Mouse (Mus musculus) midbrain, embryonic 13.5 days (tissue): ENCODE measurements at regions not wholly inside any gene's neighbourhood (a gene's known extent, or its start where the extent isn't known, plus 50 kb on each side); places are given as distances from the start of the nearest gene placed in this dataset.
A peak's percentile ranks its signal among the peaks of the same experiment; 100 is the strongest.
"Not testable (repeated sequence)": the region's sequence is repeated elsewhere in the genome, so short reads cannot be mapped to it uniquely, and the experiment has no call there.

ENCODE experiments used
- ATAC-seq: fragments of 200-750 bp; cut with Nextera tagmentation; 2 replicates; pipeline ENCODE4 v1.8.0; 2017; ENCODE audit warnings: mild to moderate bottlenecking, moderate TSS enrichment, moderate library complexity
- H3K27ac ChIP-seq: fragments of 300-500 bp; sonication (generic); 2 replicates; pipeline ENCODE4 v1.5.1; 2015; ENCODE audit warnings: inconsistent platforms, mild to moderate bottlenecking, moderate library complexity
- H3K27me3 ChIP-seq: fragments of 300-500 bp; sonication (generic); 2 replicates; pipeline ENCODE4 v1.6.1; 2015; ENCODE audit warnings: mild to moderate bottlenecking, inconsistent platforms
- H3K36me3 ChIP-seq: fragments of 300-500 bp; sonication (generic); 2 replicates; pipeline ENCODE4 v1.6.1; 2015; ENCODE audit warnings: mild to moderate bottlenecking, inconsistent platforms
- H3K4me1 ChIP-seq: fragments of 300-500 bp; sonication (generic); replicated peaks from 2 replicates; pipeline ENCODE4 v1.6.1; 2015; ENCODE audit warnings: inconsistent platforms
- H3K4me2 ChIP-seq: fragments of 300-500 bp; sonication (generic); replicated peaks from 2 replicates; pipeline ENCODE4 v1.6.1; 2015; ENCODE audit warnings: moderate library complexity, mild to moderate bottlenecking, inconsistent platforms
- H3K4me3 ChIP-seq: fragments of 300-500 bp; sonication (generic); replicated peaks from 2 replicates; pipeline ENCODE4 v1.5.1; 2015; ENCODE audit warnings: mild to moderate bottlenecking, inconsistent platforms
- H3K9ac ChIP-seq: fragments of 300-500 bp; sonication (generic); replicated peaks from 2 replicates; pipeline ENCODE4 v1.6.1; 2015; ENCODE audit warnings: mild to moderate bottlenecking, inconsistent platforms
- H3K9me3 ChIP-seq: fragments of 300-500 bp; sonication (generic); 2 replicates; pipeline ENCODE4 v1.6.1; 2016; ENCODE audit warnings: mild to moderate bottlenecking, inconsistent platforms
- WGBS: fragments of 180-500 bp; shearing (Covaris S2); methylation state at CpG from one replicate; pipeline ENCODE4 v1.1.7; 2015; 5-methylcytosine and 5-hydroxymethylcytosine counted together

GRCm38 (mm10) chr14:87215099-87215498 is 74.1 kb upstream of the Diaph3 start:
- WGBS = 32% methylated on average over 2 of the region's 2 CpGs
- Histone ChIP-seq H3K4me3 (no peak overlapping the region), H3K9me3 (0 out of 2 replicates have a peak, but pooled peaks cover 3% of the 10 kb centered on the region), H3K4me2 (no peak overlapping the region), H3K27me3 (no peaks in the 10 kb centered on the region), H3K27ac (no peak overlapping the region), H3K4me1 (no peaks in the 10 kb centered on the region), H3K36me3 (no peaks in the 10 kb centered on the region), H3K9ac (no peak overlapping the region)
- peak; percentile 84 for ATAC-seq

- no peaks in the 10 kb centered on the region for H3K36me3 ChIP-seq
- no peak for ATAC-seq
- H3K27me3 ChIP-seq = no peaks in the 10 kb centered on the region
- H3K4me1 ChIP-seq = no peaks in the 10 kb centered on the region
- H3K4me3 ChIP-seq = no peak overlapping the region
- peaks cover 6% of the 10 kb centered on the region; the same call in 1 of the 2 replicates for H3K9me3 ChIP-seq
- H3K4me2 ChIP-seq = no peak overlapping the region
- 82% methylated on average over 7 of the region's 7 CpGs for whole genome bisulfite sequencing
- no peak overlapping the region for H3K27ac ChIP-seq
- H3K9ac ChIP-seq = no peak overlapping the region
These were observed 76.0 kb upstream of the Diaph3 start for GRCm38 (mm10) chr14:87217042-87217441.

GRCm38 (mm10) chr14:87219975-87220374 is 78.9 kb upstream of the Diaph3 start:
- ATAC-seq = no peak
- Histone ChIP-seq H3K4me2 (no peak overlapping the region), H3K36me3 (no peaks in the 10 kb centered on the region), H3K4me3 (no peak overlapping the region), H3K9ac (no peak overlapping the region), H3K27ac (no peak overlapping the region), H3K4me1 (no peaks in the 10 kb centered on the region), H3K27me3 (no peaks in the 10 kb centered on the region), H3K9me3 (peaks cover 6% of the 10 kb centered on the region; the same call in 1 of the 2 replicates)
- 88% methylated on average over 3 of the region's 3 CpGs for WGBS

GRCm38 (mm10) chr14:87224870-87225269 is 83.8 kb upstream of the Diaph3 start:
- H3K9me3 ChIP-seq = peaks cover 3% of the 10 kb centered on the region; the same call in 1 of the 2 replicates
- no peak overlapping the region for H3K4me2 ChIP-seq
- no peak overlapping the region for H3K9ac ChIP-seq
- no peaks in the 10 kb centered on the region for H3K27me3 ChIP-seq
- no peaks in the 10 kb centered on the region for H3K4me1 ChIP-seq
- H3K36me3 ChIP-seq = no peaks in the 10 kb centered on the region
- WGBS = 89% methylated on average over 5 of the region's 5 CpGs
- H3K4me3 ChIP-seq = no peak overlapping the region
- no peak for ATAC-seq
- no peak overlapping the region for H3K27ac ChIP-seq

- no peak overlapping the region for H3K9ac ChIP-seq
- no peak overlapping the region for H3K27ac ChIP-seq
- H3K27me3 ChIP-seq = no peaks in the 10 kb centered on the region
- 83% methylated on average over 2 of the region's 2 CpGs for WGBS
- no peaks in the 10 kb centered on the region for H3K4me1 ChIP-seq
- H3K4me2 ChIP-seq = no peak overlapping the region
- no peaks in the 10 kb centered on the region for H3K9me3 ChIP-seq
- H3K4me3 ChIP-seq = no peak overlapping the region
- no peaks in the 10 kb centered on the region for H3K36me3 ChIP-seq
- ATAC-seq = no peak
These were observed 108.2 kb upstream of the Diaph3 start for GRCm38 (mm10) chr14:87249258-87249657.

GRCm38 (mm10) chr14:87255484-87256208 is 114.6 kb upstream of the Diaph3 start:
- peak; percentile 53; the same call in 1 of the 2 replicates for ATAC-seq

GRCm38 (mm10) chr14:87261726-87262125 is 120.7 kb upstream of the Diaph3 start:
- Histone ChIP-seq H3K4me3 (no peak overlapping the region), H3K27ac (no peak overlapping the region), H3K9ac (no peak overlapping the region), H3K36me3 (no peaks in the 10 kb centered on the region), H3K4me2 (no peak overlapping the region), H3K9me3 (no peaks in the 10 kb centered on the region), H3K4me1 (no peaks in the 10 kb centered on the region), H3K27me3 (no peaks in the 10 kb centered on the region)
- WGBS = 79% methylated on average over 5 of the region's 5 CpGs
- no peak for ATAC-seq

More at GRCm38 (mm10) chr14:87255484-87256208, 114.6 kb upstream of the Diaph3 start:
- no peak overlapping the region for H3K4me3 ChIP-seq
- 64% methylated on average over 5 of the region's 5 CpGs for WGBS
- H3K9ac ChIP-seq = no peak overlapping the region
- H3K27me3 ChIP-seq = no peaks in the 10 kb centered on the region
- no peak overlapping the region for H3K4me2 ChIP-seq
- H3K4me1 ChIP-seq = no peaks in the 10 kb centered on the region
- H3K27ac ChIP-seq = no peak overlapping the region
- no peaks in the 10 kb centered on the region for H3K9me3 ChIP-seq
- no peaks in the 10 kb centered on the region for H3K36me3 ChIP-seq

- H3K9ac ChIP-seq = no peak overlapping the region
- no peaks in the 10 kb centered on the region for H3K9me3 ChIP-seq
- no peak overlapping the region for H3K27ac ChIP-seq
- no peaks in the 10 kb centered on the region for H3K36me3 ChIP-seq
- WGBS = 87% methylated on average over 4 of the region's 4 CpGs
- no peaks in the 10 kb centered on the region for H3K4me1 ChIP-seq
- H3K4me3 ChIP-seq = no peak overlapping the region
- no peak overlapping the region for H3K4me2 ChIP-seq
- ATAC-seq = 0 out of 2 replicates have a peak, but pooled peaks have one; percentile 24
- H3K27me3 ChIP-seq = no peaks in the 10 kb centered on the region
These were observed 123.8 kb upstream of the Diaph3 start for GRCm38 (mm10) chr14:87264826-87265225.

GRCm38 (mm10) chr14:87266309-87266708 is 125.3 kb upstream of the Diaph3 start:
- Histone ChIP-seq H3K36me3 (no peaks in the 10 kb centered on the region), H3K27ac (no peak overlapping the region)

GRCm38 (mm10) chr14:87289266-87289665 is 127.2 kb upstream of the Tdrd3 start:
- ATAC-seq, H3K27ac ChIP-seq, H3K4me3 ChIP-seq, H3K9me3 ChIP-seq, H3K9ac ChIP-seq, H3K36me3 ChIP-seq, H3K27me3 ChIP-seq, H3K4me1 ChIP-seq, H3K4me2 ChIP-seq: not testable (repeated sequence)
- 95% methylated on average over 8 of the region's 8 CpGs for WGBS

More at GRCm38 (mm10) chr14:87266309-87266708, 125.3 kb upstream of the Diaph3 start:
- ATAC-seq = 0 out of 2 replicates have a peak, but pooled peaks have one; percentile 30
- Histone ChIP-seq H3K9me3 (no peaks in the 10 kb centered on the region), H3K4me1 (no peaks in the 10 kb centered on the region), H3K4me3 (no peak overlapping the region), H3K4me2 (no peak overlapping the region), H3K27me3 (no peaks in the 10 kb centered on the region), H3K9ac (no peak overlapping the region)
- 48% methylated on average over 6 of the region's 6 CpGs for WGBS

- 94% methylated on average over 4 of the region's 4 CpGs for WGBS
- no peaks in the 10 kb centered on the region for H3K36me3 ChIP-seq
- no peak for ATAC-seq
- no peak overlapping the region for H3K27ac ChIP-seq
- H3K4me3 ChIP-seq = no peak overlapping the region
- no peak overlapping the region for H3K4me2 ChIP-seq
- H3K9me3 ChIP-seq = no peaks in the 10 kb centered on the region
- H3K27me3 ChIP-seq = no peaks in the 10 kb centered on the region
- H3K4me1 ChIP-seq = no peaks in the 10 kb centered on the region
- H3K9ac ChIP-seq = no peak overlapping the region
These were observed 126.7 kb upstream of the Tdrd3 start for GRCm38 (mm10) chr14:87289708-87290243.

GRCm38 (mm10) chr14:87295206-87295605 is 121.2 kb upstream of the Tdrd3 start:
- H3K36me3 ChIP-seq = no peaks in the 10 kb centered on the region
- ATAC-seq = no peak
- H3K4me2 ChIP-seq = no peak overlapping the region
- H3K4me3 ChIP-seq = no peak overlapping the region
- no peaks in the 10 kb centered on the region for H3K27me3 ChIP-seq
- H3K9me3 ChIP-seq = no peaks in the 10 kb centered on the region
- H3K4me1 ChIP-seq = no peaks in the 10 kb centered on the region
- H3K27ac ChIP-seq = no peak overlapping the region
- no peak overlapping the region for H3K9ac ChIP-seq
- 89% methylated on average over 3 of the region's 3 CpGs for WGBS
